Mouse (Mus musculus): Measurements from ENCODE around the gene Asz1. TPM values are rescaled to one million over a fixed set of nuclear protein-coding genes. Genes with fewer than 3 reads are reported as not detected.
A peak's percentile ranks its signal among the peaks of the same experiment; 100 is the strongest.

Gene Asz1
- total RNA-seq, 2 experiments from 2014 or later: not detected

- H3K4me3 ChIP-seq: no peak overlapping the region
- DNase-seq (ENCODE audit: extremely low spot score in 1 of 2, low spot score in 2 of 2): peak; percentile 26 to 43
- intact Hi-C loops (cut with DNase I): loop anchor here (2.0 to 5.0 kb wide), 2 partner anchors 21 to 189 kb away; partner anchors contain the start of gene Wnt2
- TF ChIP-seq CTCF (IDR thresholded peaks at IDR 0.05): no peak
- H3K27ac ChIP-seq: no peak overlapping the region
Measured at GRCm38 (mm10) chr6:18051702-18052101, 57.2 kb downstream of the Asz1 start.

DNA sequence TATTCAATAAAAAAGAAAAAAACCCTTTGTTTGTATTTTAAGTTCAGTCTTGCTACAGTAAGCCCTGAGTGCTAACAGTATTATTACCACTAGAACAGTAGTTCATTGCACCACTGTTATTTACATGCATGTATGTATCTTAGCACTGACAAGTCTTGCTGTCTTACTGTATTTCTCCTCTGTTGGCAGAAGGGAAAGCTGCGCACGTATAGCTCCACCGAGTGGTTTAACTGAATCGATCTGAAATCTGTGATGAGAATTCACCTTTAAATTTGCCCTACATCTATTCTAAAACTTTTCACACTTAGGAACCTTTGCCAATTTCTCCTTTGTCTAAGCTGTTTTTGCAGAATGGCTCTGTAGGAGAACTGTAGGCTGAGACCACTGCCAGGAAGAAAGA, 64.6 kb downstream of the Asz1 start:
- Histone ChIP-seq H3K27ac (no peak overlapping the region), H3K4me3 (no peak overlapping the region)
- intact Hi-C loops (cut with DNase I): no loop called here
- no peak; the same call in 1 of the 2 replicates for TF ChIP-seq CTCF (IDR thresholded peaks at IDR 0.05)
- no peak for DNase-seq (ENCODE audit: extremely low spot score in 1 of 2, low spot score in 2 of 2)

GRCm38 (mm10) chr6:18043172-18043571, 65.7 kb downstream of the Asz1 start:
- DNase-seq (ENCODE audit: extremely low spot score in 1 of 2, low spot score in 2 of 2): no peak
- intact Hi-C loops (cut with DNase I): no loop called here
- no peak for TF ChIP-seq CTCF (IDR thresholded peaks at IDR 0.05)
- H3K27ac ChIP-seq: no peak overlapping the region
- H3K4me3 ChIP-seq: no peak overlapping the region

DNA sequence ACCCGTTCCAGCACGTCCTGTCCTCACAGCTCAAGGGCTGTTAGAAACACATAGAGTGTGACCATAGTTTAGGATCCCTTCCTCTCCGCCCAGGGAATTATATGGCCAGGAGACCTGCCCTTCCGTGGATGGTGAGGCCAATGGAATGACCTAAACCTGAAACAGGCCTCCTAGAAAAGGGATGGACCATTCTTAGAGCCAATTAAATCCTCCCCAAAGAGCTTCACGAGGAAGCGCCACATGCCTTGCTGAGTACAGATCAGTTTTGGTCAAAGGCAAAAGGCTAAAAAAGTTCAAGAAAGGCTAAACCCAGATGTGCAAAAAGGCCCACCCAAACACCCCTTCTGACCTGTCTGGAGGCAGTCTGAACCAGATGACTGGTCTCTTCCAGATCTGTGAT, 76.6 kb downstream of the Asz1 start:
- no peak for TF ChIP-seq CTCF (IDR thresholded peaks at IDR 0.05)
- no peak overlapping the region for H3K4me3 ChIP-seq
- DNase-seq (ENCODE audit: extremely low spot score in 1 of 2, low spot score in 2 of 2): no peak
- intact Hi-C loops (cut with DNase I): loop anchor here (5.0 kb wide), 1 partner anchor 110 kb away; no protein-coding TSS in a partner anchor
- H3K27ac ChIP-seq: no peak overlapping the region

DNA sequence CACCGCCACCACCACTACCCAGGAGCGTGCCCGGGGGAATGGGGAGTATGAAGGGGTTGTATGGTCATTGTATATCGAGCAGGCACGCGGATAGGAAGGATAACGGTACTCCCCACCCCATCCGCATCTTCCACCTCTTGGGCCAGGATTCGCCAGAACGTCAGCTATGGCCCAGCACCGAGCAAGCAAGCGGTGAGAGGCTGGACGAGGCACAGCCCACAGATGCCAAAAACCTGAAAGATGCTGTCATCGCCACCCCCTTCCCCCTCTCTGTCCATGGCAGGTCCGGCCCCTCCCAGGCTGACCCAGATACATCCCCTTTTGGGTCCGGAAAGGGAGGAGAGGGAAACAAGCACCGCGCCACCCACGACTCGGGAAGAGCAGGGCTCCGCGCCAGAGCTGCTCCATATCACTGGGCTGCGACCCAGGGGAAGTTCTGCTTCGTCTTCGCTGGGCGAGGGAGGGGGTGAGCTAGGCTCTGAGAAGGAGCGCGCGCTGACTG, 77.3 kb downstream of the Asz1 start:
- intact Hi-C loops (cut with DNase I): loop anchor here (2.0 to 5.0 kb wide), 2 partner anchors 19 to 109 kb away; no protein-coding TSS in a partner anchor

GRCm38 (mm10) chr6:18030868-18031508, 77.9 kb downstream of the Asz1 start:
- no peak for TF ChIP-seq CTCF (IDR thresholded peaks at IDR 0.05)
- intact Hi-C loops (cut with DNase I): loop anchor here (2.0 to 5.0 kb wide), 2 partner anchors 20 to 109 kb away; no protein-coding TSS in a partner anchor
- DNase-seq (ENCODE audit: extremely low spot score in 1 of 2, low spot score in 2 of 2): no peak
- H3K27ac ChIP-seq: no peak overlapping the region
- H3K4me3 ChIP-seq: peak overlapping the region; percentile 55

More for the DNA sequence above, 77.3 kb downstream of the Asz1 start:
- Histone ChIP-seq H3K4me3 (peak overlapping the region; percentile 42), H3K27ac (no peak overlapping the region)
- peak; percentile 37 to 65 for DNase-seq (ENCODE audit: extremely low spot score in 1 of 2, low spot score in 2 of 2)
- no peak for TF ChIP-seq CTCF (IDR thresholded peaks at IDR 0.05)

GRCm38 (mm10) chr6:18029746-18030656, 78.9 kb downstream of the Asz1 start, which contains the start of gene Wnt2:
Gene Wnt2 (minus strand): TSS chr6:18030585.
- Histone ChIP-seq H3K27ac (peak within 1 kb of the TSS; percentile 50; the same call in 1 of the 2 replicates), H3K4me3 (peak within 1 kb of the TSS; percentile 55)
- DNase-seq (ENCODE audit: extremely low spot score in 1 of 2, low spot score in 2 of 2): peak; percentile 21 to 25
- no peak for TF ChIP-seq CTCF (IDR thresholded peaks at IDR 0.05)
- intact Hi-C loops (cut with DNase I): loop anchor here (2.0 to 5.0 kb wide), 2 partner anchors 21 to 108 kb away; no protein-coding TSS in a partner anchor

GRCm38 (mm10) chr6:18024133-18024794, 84.6 kb downstream of the Asz1 start:
- Histone ChIP-seq H3K27ac (no peak overlapping the region), H3K4me3 (no peak overlapping the region)
- intact Hi-C loops (cut with DNase I): no loop called here
- DNase-seq (ENCODE audit: extremely low spot score in 1 of 2, low spot score in 2 of 2): no peak
- no peak for TF ChIP-seq CTCF (IDR thresholded peaks at IDR 0.05)

DNA sequence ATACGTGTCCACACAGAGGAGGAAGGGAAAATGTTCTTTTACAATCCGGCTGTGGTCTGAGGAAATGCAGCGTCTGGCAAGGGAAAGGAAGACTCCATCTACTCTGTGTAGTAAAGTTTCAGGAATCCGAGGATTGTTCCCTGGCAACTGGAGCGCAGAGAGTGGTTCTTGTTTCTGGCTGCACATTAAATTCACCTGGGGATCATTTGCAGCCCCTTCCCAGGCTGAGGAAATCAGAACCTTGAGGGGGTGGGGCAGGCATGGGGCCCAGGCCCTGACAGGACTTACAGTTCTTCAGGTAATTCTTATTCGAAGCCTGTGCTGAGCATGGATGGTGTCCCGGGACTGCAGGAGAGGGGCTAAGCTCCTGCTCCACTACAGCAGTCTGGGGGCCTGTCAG, 95.5 kb downstream of the Asz1 start:
- no peak for TF ChIP-seq CTCF (IDR thresholded peaks at IDR 0.05)
- Histone ChIP-seq H3K27ac (no peak overlapping the region), H3K4me3 (no peak overlapping the region)
- intact Hi-C loops (cut with DNase I): no loop called here
- DNase-seq (ENCODE audit: extremely low spot score in 1 of 2, low spot score in 2 of 2): no peak

DNA sequence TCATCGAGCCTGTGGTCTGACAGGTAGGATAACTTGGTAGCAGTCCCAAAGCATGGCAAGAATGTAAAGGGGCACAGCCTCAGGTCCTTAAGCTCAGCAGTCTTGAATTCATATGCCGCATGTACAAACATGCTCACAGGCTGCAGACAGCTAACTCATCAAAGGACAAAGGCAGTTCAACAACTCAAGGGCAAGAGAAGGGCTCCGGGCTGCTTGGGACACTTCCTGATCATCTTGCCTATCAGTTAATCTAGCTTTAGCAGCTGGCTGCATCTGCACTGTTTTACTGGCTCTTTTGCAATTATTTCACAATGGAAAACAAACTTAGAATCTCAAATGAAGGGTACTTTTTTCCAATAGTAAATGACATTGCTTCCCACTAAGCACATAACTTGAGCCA, 101.5 kb downstream of the Asz1 start:
- intact Hi-C loops (cut with DNase I): no loop called here
- DNase-seq (ENCODE audit: extremely low spot score in 1 of 2, low spot score in 2 of 2): no peak
- TF ChIP-seq CTCF (IDR thresholded peaks at IDR 0.05): no peak
- no peak overlapping the region for H3K27ac ChIP-seq
- no peak overlapping the region for H3K4me3 ChIP-seq

DNA sequence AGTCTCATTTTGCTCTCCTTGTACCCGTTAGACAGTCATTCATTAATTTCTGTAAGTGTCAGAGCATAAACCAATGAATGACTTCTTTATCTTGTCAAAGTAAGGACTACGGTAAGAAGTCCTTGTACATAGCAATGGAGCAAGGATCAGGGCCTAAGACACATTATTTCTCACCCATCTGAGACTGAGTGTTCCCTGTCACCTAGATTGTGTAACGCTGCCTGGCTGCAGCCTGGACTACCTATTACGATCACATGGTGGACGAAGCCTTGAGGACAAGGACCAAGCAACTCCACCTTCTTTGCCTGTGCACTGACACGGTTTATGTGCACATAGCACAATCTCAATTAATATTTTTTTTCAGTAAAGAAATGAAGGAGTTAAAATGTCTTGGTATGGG, 106.8 kb downstream of the Asz1 start:
- no peak overlapping the region for H3K4me3 ChIP-seq
- DNase-seq (ENCODE audit: extremely low spot score in 1 of 2, low spot score in 2 of 2): no peak
- no peak overlapping the region for H3K27ac ChIP-seq
- TF ChIP-seq CTCF (IDR thresholded peaks at IDR 0.05): no peak
- intact Hi-C loops (cut with DNase I): no loop called here

Other genes with a start within 250 kb of the Asz1 start
- 1 to 10 TPM; 6.7 to 6.8 TPM for gene Wnt2, start 78.5 kb downstream of the Asz1 start, total RNA-seq (2021)
- under 1 TPM; 0.41 to 0.61 TPM for gene Cftr, start 61.6 kb upstream of the Asz1 start, total RNA-seq (2021)

All from left cerebral cortex, adult 2 months (tissue).